Mouse (Mus musculus) cortical plate, adult 2 months (tissue): ENCODE measurements around the gene Asrgl1. TPM values are rescaled to one million over a fixed set of nuclear protein-coding genes. Genes with fewer than 3 reads are reported as not detected.

Experiments used
- H3K27ac ChIP-seq: fragments of 200-500 bp; 2 replicates; pipeline ENCODE4 v1.5.1; 2012; ENCODE audit warnings: low read length, control low read depth, inconsistent platforms; ENCODE audit not compliant: insufficient read depth
- H3K4me1 ChIP-seq: fragments of 200-500 bp; 2 replicates; pipeline ENCODE4 v1.6.1; 2011; ENCODE audit warnings: low read length; ENCODE audit not compliant: control insufficient read depth, insufficient read depth
- H3K4me3 ChIP-seq: fragments of 200-500 bp; 2 replicates; pipeline ENCODE4 v1.5.1; 2011; ENCODE audit warnings: mild to moderate bottlenecking, low read length, control low read depth; ENCODE audit not compliant: insufficient read depth
- CTCF ChIP-seq: fragments of 200-500 bp; IDR thresholded peaks from 2 replicates; pipeline ENCODE4 v1.5.1; 2011; ENCODE audit warnings: mild to moderate bottlenecking, control low read depth, low read length; ENCODE audit not compliant: insufficient read depth; ENCODE audit errors: extremely low read depth
- POLR2A ChIP-seq: fragments of 200-500 bp; IDR thresholded peaks from 2 replicates; pipeline ENCODE4 v1.6.1; 2011; ENCODE audit warnings: mild to moderate bottlenecking, low read length, control low read depth; ENCODE audit not compliant: insufficient read depth; ENCODE audit errors: extremely low read depth
- polyA plus RNA-seq: library from polyadenylated mRNA; depleted of rRNA; stranded (reverse); fragments of >200 nt; gene quantifications from 2 replicates; pipeline ENCODE4 v1.2.3, GENCODE M21; 2012; rRNA removed

The Asrgl1 gene
- polyA plus RNA-seq, 1 experiment: 81.3 TPM

DNA sequence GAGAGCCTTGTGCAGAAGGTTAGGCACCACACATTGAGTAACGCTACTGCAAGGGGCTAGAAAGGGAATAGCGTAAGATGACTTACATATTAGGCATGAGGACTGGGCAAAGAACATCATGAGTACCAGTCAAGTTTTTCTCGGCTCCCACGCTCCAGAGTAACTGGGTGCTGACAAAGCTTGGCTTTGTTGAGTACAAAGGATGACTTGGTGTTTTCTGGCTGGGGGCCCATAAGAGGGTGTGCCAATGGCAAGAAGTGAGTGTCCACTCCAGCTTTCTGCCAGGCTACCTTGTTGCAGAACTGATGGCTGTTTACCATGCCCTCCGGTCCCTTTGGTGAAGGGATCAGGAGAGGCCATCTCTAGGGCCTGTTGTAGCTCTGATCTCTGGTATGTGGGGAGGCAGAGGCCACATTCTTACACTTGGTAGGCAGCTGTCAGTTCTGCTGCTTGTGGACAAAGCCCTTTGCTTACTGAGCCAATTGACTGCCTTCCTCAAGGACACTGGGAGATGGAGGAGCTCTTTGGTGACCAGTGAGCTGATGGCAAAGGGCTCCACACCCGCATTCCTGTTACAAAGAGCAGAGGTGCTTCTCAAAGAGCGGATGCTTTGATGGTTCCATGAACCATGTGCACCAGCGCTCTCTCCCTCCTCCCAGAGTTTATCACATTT, 74.1 kb downstream of the Asrgl1 start:
- H3K4me1 ChIP-seq: peaks cover 3% of the 10 kb centered on the region; the same call in 1 of the 2 replicates
- H3K27ac ChIP-seq: no peak overlapping the region
- TF ChIP-seq CTCF (no peak), POLR2A (no peak)
- H3K4me3 ChIP-seq: no peak overlapping the region

DNA sequence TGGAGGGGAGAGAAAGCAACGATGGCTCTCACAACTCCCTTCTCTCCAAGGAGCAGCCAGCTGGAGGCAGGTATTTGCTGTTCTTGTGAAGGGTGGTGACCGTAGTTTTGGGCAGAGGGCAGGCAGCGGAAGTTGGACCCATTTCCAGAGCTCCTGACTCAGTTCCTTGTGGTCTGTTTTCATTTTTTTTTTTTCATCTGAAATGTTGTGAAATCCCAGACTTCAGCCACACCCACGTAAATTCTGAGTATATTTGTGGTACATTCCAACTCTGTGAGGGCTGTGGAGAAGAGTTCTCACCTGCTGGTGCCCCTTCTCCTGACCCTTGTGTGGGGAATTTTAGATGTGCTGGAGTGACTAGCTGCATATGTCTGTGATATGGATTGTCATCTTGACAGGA, 75.3 kb downstream of the Asrgl1 start:
- Histone ChIP-seq H3K4me3 (no peak overlapping the region), H3K27ac (no peak overlapping the region), H3K4me1 (no peaks in the 10 kb centered on the region)
- no peak for TF ChIP-seq CTCF
- no peak for TF ChIP-seq POLR2A

Other genes with a start within 250 kb of the Asrgl1 start
- 40.1 and 41.3 TPM in 2 replicates for gene 1810009A15Rik, start 246.8 kb downstream of the Asrgl1 start, polyA plus RNA-seq
- not detected in 2 replicates for gene Gm49416, start 246.7 kb downstream of the Asrgl1 start, polyA plus RNA-seq
- 16.1 and 16.7 TPM in 2 replicates for gene Ints5, start 242.6 kb downstream of the Asrgl1 start, polyA plus RNA-seq
- 87.5 and 89.8 TPM in 2 replicates for gene Ganab, start 237.6 kb downstream of the Asrgl1 start, polyA plus RNA-seq
- 222 and 224 TPM in 2 replicates for gene B3gat3, start 215.3 kb downstream of the Asrgl1 start, polyA plus RNA-seq
- 8.0 and 9.2 TPM in 2 replicates for gene Rom1, start 206.3 kb downstream of the Asrgl1 start, polyA plus RNA-seq
- 12.8 and 13.2 TPM in 2 replicates for gene Eml3, start 206.1 kb downstream of the Asrgl1 start, polyA plus RNA-seq
- gene Mta2, start 193.8 kb downstream of the Asrgl1 start, polyA plus RNA-seq: 24.6 and 25.2 TPM in 2 replicates
- 20.0 and 22.8 TPM in 2 replicates for gene Tut1, start 181.8 kb downstream of the Asrgl1 start, polyA plus RNA-seq
- gene Eef1g, start 168.6 kb downstream of the Asrgl1 start, polyA plus RNA-seq: 286 and 289 TPM in 2 replicates
- gene Ahnak, start 146.4 kb downstream of the Asrgl1 start, polyA plus RNA-seq: 6.7 and 7.7 TPM in 2 replicates
- gene Scgb1a1, start 47.7 kb downstream of the Asrgl1 start, polyA plus RNA-seq: not detected in 2 replicates